Mouse (Mus musculus) c-Kit-negative CD71-positive TER-119-positive erythroid progenitor cells, embryonic 14.5 days (primary cell): ENCODE measurements around the gene Tmem100.

Source experiments
- DNase-seq: peaks from one replicate; pipeline ENCODE4 v3.0.0-alpha.2; 2013; ENCODE audit warnings: low read depth, low spot score

Gene Tmem100

DNA sequence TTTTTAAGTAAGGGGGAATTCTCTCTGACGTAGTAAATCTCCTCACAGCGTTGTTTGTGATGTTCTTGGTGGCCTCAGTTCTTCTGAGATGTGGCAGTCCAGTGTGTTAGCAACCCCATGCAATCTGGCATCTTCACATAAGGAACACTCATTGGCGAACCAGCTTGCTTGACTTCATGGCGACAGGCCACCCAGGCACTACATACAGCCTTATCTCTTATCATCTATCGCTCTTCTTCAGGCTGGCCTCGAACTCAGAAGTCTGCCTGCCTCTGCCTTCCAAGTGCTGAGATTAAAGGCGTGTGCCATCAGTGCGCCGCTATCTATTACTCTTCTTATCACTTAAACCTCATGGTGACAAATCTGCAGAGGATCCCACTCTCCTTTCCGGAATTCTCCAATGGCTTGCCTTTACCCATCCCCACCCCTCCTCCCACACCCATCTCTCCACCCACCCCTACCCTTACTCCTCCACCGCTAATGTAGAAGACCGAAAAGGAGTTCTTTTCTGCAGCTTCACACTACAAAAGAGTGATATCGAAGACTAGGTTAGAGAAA is at the start of gene Tmem100:
Tmem100 (plus strand) TSS at position 508 of the 558 bp plus-strand sequence.
- DNase-seq: no peak

DNA sequence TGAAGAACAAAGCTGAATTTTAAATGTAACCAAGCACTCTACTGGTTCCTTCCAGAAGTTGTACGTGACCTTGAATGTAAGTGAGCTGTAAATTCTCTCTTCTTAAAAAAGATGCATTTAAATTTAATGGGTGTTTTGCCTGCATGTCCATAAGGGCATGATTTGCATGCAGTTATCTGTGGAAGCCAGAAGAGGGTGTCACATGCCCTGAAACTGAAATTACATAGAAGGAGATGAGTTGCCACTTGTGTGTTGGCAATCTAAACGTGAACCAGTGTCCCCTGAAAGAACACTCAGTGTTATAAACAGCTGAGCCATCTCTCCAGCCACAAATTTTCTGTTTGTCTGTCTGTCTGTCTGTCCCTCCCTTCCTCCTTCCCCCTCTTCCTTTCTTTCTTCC is 47.2 kb upstream of the Tmem100 start:
- no peak for DNase-seq

- DNase-seq: no peak
Measured at GRCm38 (mm10) chr11:89984436-89984835, 45.7 kb upstream of the Tmem100 start.

- no peak for DNase-seq
Measured at GRCm38 (mm10) chr11:89985200-89986187, 44.7 kb upstream of the Tmem100 start.

- DNase-seq: no peak
Measured at GRCm38 (mm10) chr11:89986516-89986915, 43.6 kb upstream of the Tmem100 start.

DNA sequence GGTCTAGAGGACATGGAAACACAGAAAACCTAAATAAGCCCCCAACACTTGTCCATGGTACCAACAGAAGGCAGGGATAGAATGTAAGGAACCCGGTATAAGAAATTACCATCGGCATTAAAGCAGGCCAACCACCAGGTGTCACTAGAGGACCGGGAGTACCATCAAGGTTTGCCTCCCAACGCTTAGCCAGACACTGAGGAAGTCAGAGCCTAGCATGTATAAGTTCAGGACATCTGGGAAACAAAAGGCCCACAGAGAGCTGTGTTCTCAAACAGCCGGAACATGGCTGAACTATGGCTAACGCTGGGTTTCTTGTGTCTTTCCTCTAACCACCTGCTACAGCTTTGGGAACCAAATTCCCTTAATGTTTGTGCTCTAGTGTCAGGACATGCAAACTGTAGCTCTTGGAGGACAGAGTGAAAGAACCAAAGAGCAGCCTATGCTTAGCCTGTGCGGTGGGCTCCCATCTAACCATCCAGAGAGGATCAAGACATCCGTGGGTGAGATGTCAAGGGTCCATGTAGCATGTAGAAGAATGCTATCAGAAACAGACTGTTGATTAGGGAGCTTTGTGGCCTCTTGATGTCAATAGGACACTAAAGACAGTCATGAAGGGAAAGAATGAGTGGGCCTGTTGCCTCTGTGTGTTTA is 41.1 kb upstream of the Tmem100 start:
- no peak for DNase-seq

GRCm38 (mm10) chr11:89991661-89992060 is 38.5 kb upstream of the Tmem100 start:
- no peak for DNase-seq

DNA sequence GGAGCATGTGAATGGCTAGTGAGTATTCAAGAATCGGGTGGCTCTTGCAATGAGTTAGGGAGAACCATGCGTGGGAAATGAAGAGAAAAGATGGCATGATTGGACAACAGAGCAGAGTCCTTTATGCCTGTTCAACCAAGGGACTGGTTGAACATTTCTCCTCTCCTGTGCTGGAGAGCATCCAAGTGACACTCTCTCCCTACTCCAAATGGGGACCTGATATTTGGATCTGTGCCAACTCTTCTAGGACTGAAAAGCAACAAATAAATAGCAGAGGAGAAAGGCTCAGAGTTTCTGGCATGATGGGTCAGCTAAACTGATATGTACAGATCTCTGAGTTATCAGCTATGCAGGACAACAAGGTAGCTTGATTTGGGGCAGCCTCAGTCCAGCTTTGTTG is 35.4 kb upstream of the Tmem100 start:
- DNase-seq: no peak

- DNase-seq: no peak
Measured at GRCm38 (mm10) chr11:89995596-89995995, 34.6 kb upstream of the Tmem100 start.

- no peak for DNase-seq
Measured at GRCm38 (mm10) chr11:89996406-89996805, 33.7 kb upstream of the Tmem100 start.

- no peak for DNase-seq
Measured at GRCm38 (mm10) chr11:89996856-89997255, 33.3 kb upstream of the Tmem100 start.

GRCm38 (mm10) chr11:89998996-89999770 is 31.0 kb upstream of the Tmem100 start:
- DNase-seq: no peak

DNA sequence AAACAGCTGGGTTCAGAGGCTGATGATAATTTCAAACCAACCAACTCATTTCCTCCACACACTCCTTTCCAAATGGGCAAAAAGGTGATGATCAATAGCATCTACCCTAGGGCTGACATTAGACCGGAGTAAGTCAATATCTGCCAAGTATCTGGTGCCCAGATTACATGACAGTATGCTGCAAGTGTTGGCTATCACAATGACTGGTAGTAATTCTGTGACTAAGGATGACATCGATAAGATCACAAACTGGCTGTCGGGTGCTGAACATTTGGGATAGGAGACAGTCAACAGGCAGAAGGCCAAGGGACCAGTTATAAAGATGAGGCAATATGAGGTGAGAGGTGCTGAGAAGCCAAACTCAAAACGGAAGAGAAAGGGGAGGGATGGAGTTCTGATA is 29.5 kb upstream of the Tmem100 start:
- DNase-seq: no peak

DNA sequence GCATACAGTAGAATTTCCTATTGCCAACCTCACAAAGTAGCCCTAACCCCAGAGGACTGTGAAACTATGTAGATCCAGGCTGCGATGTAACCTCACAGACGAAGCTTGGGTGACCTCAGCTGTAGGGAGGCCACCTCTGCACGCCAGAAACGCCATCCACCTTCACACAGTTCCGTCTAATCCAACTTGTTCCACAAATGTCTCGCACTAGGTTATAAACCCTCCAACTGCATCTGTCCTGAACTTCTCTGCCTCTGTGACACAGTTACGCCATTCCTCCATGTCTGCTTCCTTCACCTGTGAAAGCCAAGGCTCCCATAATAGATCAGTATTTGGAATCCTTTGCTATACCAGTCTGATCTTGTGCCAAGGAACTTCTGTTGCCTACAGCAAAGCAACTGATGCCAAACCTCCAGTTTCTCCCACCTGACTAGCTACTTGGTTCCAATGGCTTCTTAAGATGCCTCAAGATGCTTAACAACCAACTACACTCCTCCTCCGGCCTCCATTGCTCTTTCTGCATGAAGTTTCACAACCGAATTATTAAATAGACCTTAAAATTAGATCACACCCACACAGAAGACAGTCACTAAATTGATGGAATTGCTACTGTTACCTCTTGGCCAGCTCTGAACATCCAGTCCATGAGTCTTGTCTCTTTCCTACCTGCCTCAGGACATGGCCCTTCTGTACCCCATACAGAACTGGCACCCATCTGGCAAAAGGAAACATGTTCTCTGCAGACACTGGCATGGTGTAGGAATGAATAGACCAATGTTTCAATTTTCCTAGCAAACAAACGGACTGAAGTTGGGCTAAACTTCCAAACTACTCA is 28.5 kb upstream of the Tmem100 start:
- no peak for DNase-seq

- peak; percentile 65 for DNase-seq
Measured at GRCm38 (mm10) chr11:90002231-90002986, 27.7 kb upstream of the Tmem100 start, which contains the start of gene Pctp. Gene Pctp (minus strand): TSS chr11:90002894.

GRCm38 (mm10) chr11:90002987-90003348 is 27.2 kb upstream of the Tmem100 start:
- DNase-seq: no peak

DNA sequence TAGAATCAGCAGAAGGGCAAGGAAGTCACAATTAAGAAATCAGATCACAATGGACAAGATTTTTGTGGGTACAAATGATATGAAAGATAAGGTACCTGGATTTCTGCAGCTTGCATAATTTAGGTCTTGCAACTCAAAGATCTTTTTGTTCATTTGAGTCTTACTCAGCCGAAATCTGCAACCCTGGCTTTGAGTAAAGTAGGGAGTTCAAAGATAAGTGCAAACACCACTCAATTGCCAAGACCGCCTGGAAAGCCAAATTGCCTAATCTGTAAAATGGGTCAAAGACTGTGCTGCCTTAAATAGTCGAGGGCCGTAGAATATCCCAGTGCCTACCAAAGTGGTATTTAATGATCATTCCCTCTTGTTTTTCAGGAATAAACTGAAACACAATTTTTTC is 26.8 kb upstream of the Tmem100 start:
- no peak for DNase-seq

- no peak for DNase-seq
Measured at GRCm38 (mm10) chr11:90006111-90006510, 24.0 kb upstream of the Tmem100 start.

DNA sequence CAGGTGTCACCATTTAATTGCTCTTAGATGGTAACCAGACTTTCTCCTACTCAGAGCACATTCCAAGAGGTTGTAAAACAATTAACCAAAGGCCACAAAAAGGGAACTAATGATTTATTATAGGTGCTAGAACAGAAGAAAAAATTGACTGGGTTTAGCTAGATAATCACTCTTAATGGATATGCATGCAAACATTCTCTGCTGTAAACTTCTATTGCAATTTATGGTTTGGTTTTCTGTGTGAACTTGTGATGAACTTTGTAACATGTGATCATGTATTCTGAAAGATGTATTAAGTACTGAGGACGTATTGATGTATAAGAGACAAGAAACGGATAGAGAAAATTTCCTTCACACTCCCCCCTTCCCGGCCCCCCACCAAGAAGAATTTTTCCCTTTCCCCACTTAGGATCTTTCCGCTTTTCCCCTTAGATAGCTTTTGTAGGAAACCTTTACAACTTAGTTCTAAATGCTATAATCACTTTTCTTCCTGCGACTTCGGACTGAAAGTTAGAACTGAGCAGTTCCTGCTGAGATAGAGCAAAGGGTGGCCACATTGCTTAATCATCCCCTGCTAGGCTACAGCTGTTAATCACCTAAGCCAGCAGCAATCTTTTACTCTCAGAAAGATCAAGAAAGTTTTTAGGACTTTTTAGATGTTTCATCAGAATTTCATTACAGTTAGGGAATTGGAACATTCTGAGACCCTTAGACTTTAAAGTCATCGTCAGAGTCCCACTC is 22.2 kb upstream of the Tmem100 start:
- no peak for DNase-seq
